Mouse (Mus musculus): Measurements from ENCODE around the gene Abhd11. TPM values are rescaled to one million over a fixed set of nuclear protein-coding genes. Genes with fewer than 3 reads are reported as not detected.

Gene Abhd11
- total and polyA plus RNA-seq, 2 experiments from 2014 or later: 46.3 to 86.7 TPM

- no peak overlapping the region for H3K27ac ChIP-seq (ENCODE audit: low read depth, low read length)
- no peaks in the 10 kb centered on the region for H3K4me1 ChIP-seq (ENCODE audit: insufficient read depth)
- DNase-seq (no peak), ATAC-seq (no peak)
- TF ChIP-seq CTCF (IDR thresholded peaks at IDR 0.05; ENCODE audit: low read depth): no peak
- WGBS: 91% methylated on average over 12 of the region's 12 CpGs
- H3K9me3 ChIP-seq (ENCODE audit: low read length): no peaks in the 10 kb centered on the region
- H3K9ac ChIP-seq: no peak overlapping the region
- no peak overlapping the region for H3K4me2 ChIP-seq (ENCODE audit: low read depth)
- no peak overlapping the region for H3K4me3 ChIP-seq (ENCODE audit: low read depth, low read length)
- H3K27me3 ChIP-seq (ENCODE audit: insufficient read depth, low read length): no peaks in the 10 kb centered on the region
- peaks cover 56% of the 10 kb centered on the region for H3K36me3 ChIP-seq (ENCODE audit: insufficient read depth)
Measured at GRCm38 (mm10) chr5:135053356-135053755, 44.4 kb downstream of the Abhd11 start.

Other genes with a start within 250 kb of the Abhd11 start
- gene Tmem270, start 102.4 kb upstream of the Abhd11 start, total RNA-seq (2014; rRNA removed): not detected in 2 replicates
- gene Tmem270, start 102.4 kb upstream of the Abhd11 start, polyA plus RNA-seq (2015; fragmentation: Nextera tagmentation; extraction: Ambion mirVana): not detected in 2 replicates
- not detected in 2 replicates for gene Cldn13, start 93.6 kb upstream of the Abhd11 start, total RNA-seq (2014; rRNA removed)
- gene Cldn13, start 93.6 kb upstream of the Abhd11 start, polyA plus RNA-seq (2015; fragmentation: Nextera tagmentation; extraction: Ambion mirVana): not detected in 2 replicates
- gene Mettl27, start 76.8 kb upstream of the Abhd11 start, total RNA-seq (2014; rRNA removed): 4.5 and 10.1 TPM in 2 replicates
- gene Mettl27, start 76.8 kb upstream of the Abhd11 start, polyA plus RNA-seq (2015; fragmentation: Nextera tagmentation; extraction: Ambion mirVana): 6.8 and 11.2 TPM in 2 replicates
- gene Cldn4, start 62.2 kb upstream of the Abhd11 start, total RNA-seq (2014; rRNA removed): not detected in 2 replicates
- not detected in 2 replicates for gene Cldn4, start 62.2 kb upstream of the Abhd11 start, polyA plus RNA-seq (2015; fragmentation: Nextera tagmentation; extraction: Ambion mirVana)
- gene Cldn3, start 22.9 kb upstream of the Abhd11 start, total RNA-seq (2014; rRNA removed): 5.5 and 8.8 TPM in 2 replicates
- gene Cldn3, start 22.9 kb upstream of the Abhd11 start, polyA plus RNA-seq (2015; fragmentation: Nextera tagmentation; extraction: Ambion mirVana): 10.6 and 10.9 TPM in 2 replicates
- gene Stx1a, start 14.3 kb downstream of the Abhd11 start, total RNA-seq (2014; rRNA removed): 152 and 167 TPM in 2 replicates
- gene Stx1a, start 14.3 kb downstream of the Abhd11 start, polyA plus RNA-seq (2015; fragmentation: Nextera tagmentation; extraction: Ambion mirVana): 143 and 171 TPM in 2 replicates
- gene Dnajc30, start 55.0 kb downstream of the Abhd11 start, total RNA-seq (2014; rRNA removed): 11.8 and 14.6 TPM in 2 replicates
- 50.1 and 52.3 TPM in 2 replicates for gene Dnajc30, start 55.0 kb downstream of the Abhd11 start, polyA plus RNA-seq (2015; fragmentation: Nextera tagmentation; extraction: Ambion mirVana)
- gene Bud23, start 55.8 kb downstream of the Abhd11 start, total RNA-seq (2014; rRNA removed): 72.1 and 92.3 TPM in 2 replicates
- gene Bud23, start 55.8 kb downstream of the Abhd11 start, polyA plus RNA-seq (2015; fragmentation: Nextera tagmentation; extraction: Ambion mirVana): 68.0 and 69.6 TPM in 2 replicates
- gene Vps37d, start 69.1 kb downstream of the Abhd11 start, total RNA-seq (2014; rRNA removed): 71.1 and 74.8 TPM in 2 replicates
- gene Vps37d, start 69.1 kb downstream of the Abhd11 start, polyA plus RNA-seq (2015; fragmentation: Nextera tagmentation; extraction: Ambion mirVana): 31.1 and 34.2 TPM in 2 replicates
- gene Mlxipl, start 80.7 kb downstream of the Abhd11 start, total RNA-seq (2014; rRNA removed): 0.76 and 0.77 TPM in 2 replicates
- gene Mlxipl, start 80.7 kb downstream of the Abhd11 start, polyA plus RNA-seq (2015; fragmentation: Nextera tagmentation; extraction: Ambion mirVana): 0.28 and 1.0 TPM in 2 replicates
- 13.5 and 35.2 TPM in 2 replicates for gene Tbl2, start 140.5 kb downstream of the Abhd11 start, total RNA-seq (2014; rRNA removed)
- 9.2 and 12.0 TPM in 2 replicates for gene Tbl2, start 140.5 kb downstream of the Abhd11 start, polyA plus RNA-seq (2015; fragmentation: Nextera tagmentation; extraction: Ambion mirVana)
- 30.3 and 31.4 TPM in 2 replicates for gene Bcl7b, start 159.1 kb downstream of the Abhd11 start, total RNA-seq (2014; rRNA removed)
- 42.6 TPM in 2 replicates for gene Bcl7b, start 159.1 kb downstream of the Abhd11 start, polyA plus RNA-seq (2015; fragmentation: Nextera tagmentation; extraction: Ambion mirVana)
- 44.4 and 51.6 TPM in 2 replicates for gene Baz1b, start 178.1 kb downstream of the Abhd11 start, total RNA-seq (2014; rRNA removed)
- gene Baz1b, start 178.1 kb downstream of the Abhd11 start, polyA plus RNA-seq (2015; fragmentation: Nextera tagmentation; extraction: Ambion mirVana): 11.1 and 15.0 TPM in 2 replicates
- gene Fzd9, start 242.1 kb downstream of the Abhd11 start, total RNA-seq (2014; rRNA removed): 16.5 and 19.7 TPM in 2 replicates
- gene Fzd9, start 242.1 kb downstream of the Abhd11 start, polyA plus RNA-seq (2015; fragmentation: Nextera tagmentation; extraction: Ambion mirVana): 14.2 and 16.6 TPM in 2 replicates

Measured in forebrain, postnatal 0 days (tissue).